10 mouse cellular contexts compared by ENCODE assay signal in genomic region chr7:45342081-45342480, GRCm38 (mm10). TPM values are rescaled to one million over a fixed set of nuclear protein-coding genes. Genes with fewer than 3 reads are reported as not detected.
"Had no signal": no experiment of that assay in that cellular context is flagged by ENCODE, and none has a peak within 500 bp of the region (broad histone marks: within the 10 kb centered on the region; RNA-seq: fewer than 3 reads in every experiment).

No protein-coding gene starts in this region.

- H3K36me3 ChIP-seq: limb, embryonic 15.5 days; liver, embryonic 13.5 days; lung, embryonic 15.5 days had no signal

- H3K27me3 ChIP-seq: lung, embryonic 15.5 days had no signal

- H3K4me2 ChIP-seq: midbrain, embryonic 12.5 days; neural tube, embryonic 13.5 days had no signal

- H3K27ac ChIP-seq: kidney, postnatal 0 days; liver, embryonic 13.5 days; macrophage; midbrain, embryonic 12.5 days; neural tube, embryonic 13.5 days; stomach, postnatal 0 days had no signal

- H3K9me3 ChIP-seq: limb, embryonic 15.5 days; liver, embryonic 13.5 days; lung, embryonic 15.5 days; midbrain, embryonic 12.5 days; neural tube, embryonic 13.5 days had no signal

- ATAC-seq: midbrain, embryonic 16.5 days had no signal

- H3K9ac ChIP-seq: limb, embryonic 15.5 days; liver, embryonic 13.5 days; liver, postnatal 0 days; lung, embryonic 15.5 days; midbrain, embryonic 12.5 days; neural tube, embryonic 13.5 days had no signal

- H3K4me3 ChIP-seq: limb, embryonic 15.5 days; liver, embryonic 13.5 days; lung, embryonic 15.5 days; midbrain, embryonic 12.5 days; neural tube, embryonic 13.5 days had no signal

RNA-seq across cellular contexts. Expression of gene Hrc, which starts 7.0 kb away (rescaled TPM):
- polyA plus RNA-seq: macrophage had no signal

RNA-seq across cellular contexts. Expression of gene Ppfia3, which starts 24.7 kb away (rescaled TPM):
- polyA plus RNA-seq: liver, postnatal 0 days; macrophage had no signal

RNA-seq across cellular contexts. Expression of gene Lin7b, which starts 28.3 kb away (rescaled TPM):
- polyA plus RNA-seq: liver, embryonic 13.5 days; liver, postnatal 0 days; macrophage had no signal
